Mouse (Mus musculus) stomach, postnatal 0 days (tissue): ENCODE measurements at regions not wholly inside any gene's neighbourhood (a gene's known extent, or its start where the extent isn't known, plus 50 kb on each side); places are given as distances from the start of the nearest gene placed in this dataset.

Experiments used
- ATAC-seq: fragments of 200-750 bp; cut with Nextera tagmentation; 2 replicates; pipeline ENCODE4 v1.8.0; 2017; ENCODE audit not compliant: low FRiP score, low TSS enrichment
- DNase-seq: peaks from one replicate; pipeline ENCODE4 v3.0.0-alpha.2; 2016; ENCODE audit warnings: low spot score
- H3K27ac ChIP-seq: fragments of 300-500 bp; sonication (generic); replicated peaks from 2 replicates; pipeline ENCODE4 v1.5.1; 2014; ENCODE audit warnings: mild to moderate bottlenecking, control low read depth
- H3K27me3 ChIP-seq: fragments of 300-500 bp; sonication (generic); 2 replicates; pipeline ENCODE4 v1.6.1; 2014; ENCODE audit warnings: low read length; ENCODE audit not compliant: control insufficient read depth, insufficient read depth
- H3K36me3 ChIP-seq: fragments of 300-500 bp; sonication (generic); 2 replicates; pipeline ENCODE4 v1.6.1; 2014; ENCODE audit warnings: low read length, mixed read lengths; ENCODE audit not compliant: control insufficient read depth, insufficient read depth
- H3K4me1 ChIP-seq: fragments of 300-500 bp; sonication (generic); replicated peaks from 2 replicates; pipeline ENCODE4 v1.6.1; 2014; ENCODE audit warnings: antibody characterized with exemption; ENCODE audit not compliant: control insufficient read depth, insufficient read depth
- H3K4me2 ChIP-seq: fragments of 300-500 bp; sonication (generic); replicated peaks from 2 replicates; pipeline ENCODE4 v1.6.1; 2014; ENCODE audit warnings: low read depth, mild to moderate bottlenecking, control low read depth, moderate library complexity
- H3K4me3 ChIP-seq: fragments of 300-500 bp; sonication (generic); 2 replicates; pipeline ENCODE4 v1.5.1; 2014; ENCODE audit warnings: low read depth, low read length, control low read depth
- H3K9ac ChIP-seq: fragments of 300-500 bp; sonication (generic); 2 replicates; pipeline ENCODE4 v1.6.1; 2014; ENCODE audit warnings: mild to moderate bottlenecking, low read length, control low read depth, mixed read lengths
- H3K9me3 ChIP-seq: fragments of 300-500 bp; sonication (generic); 2 replicates; pipeline ENCODE4 v1.6.1; 2016; ENCODE audit warnings: low read length; ENCODE audit not compliant: control insufficient read depth
- CTCF ChIP-seq: IDR thresholded peaks from 2 replicates; pipeline ENCODE4 v1.5.1; 2016; ENCODE audit warnings: antibody characterized with exemption, low read depth, mild to moderate bottlenecking, moderate library complexity
- EP300 ChIP-seq: optimal IDR thresholded peaks from 2 replicates; pipeline ENCODE3; 2016; ENCODE audit warnings: antibody characterized with exemption
- WGBS: fragments of 180-500 bp; shearing (Covaris S2); extraction: QIAGEN DNeasy Blood & Tissue Kit; methylation state at CpG from one replicate; pipeline ENCODE4 v1.1.7; 2014; 5-methylcytosine and 5-hydroxymethylcytosine counted together

DNA sequence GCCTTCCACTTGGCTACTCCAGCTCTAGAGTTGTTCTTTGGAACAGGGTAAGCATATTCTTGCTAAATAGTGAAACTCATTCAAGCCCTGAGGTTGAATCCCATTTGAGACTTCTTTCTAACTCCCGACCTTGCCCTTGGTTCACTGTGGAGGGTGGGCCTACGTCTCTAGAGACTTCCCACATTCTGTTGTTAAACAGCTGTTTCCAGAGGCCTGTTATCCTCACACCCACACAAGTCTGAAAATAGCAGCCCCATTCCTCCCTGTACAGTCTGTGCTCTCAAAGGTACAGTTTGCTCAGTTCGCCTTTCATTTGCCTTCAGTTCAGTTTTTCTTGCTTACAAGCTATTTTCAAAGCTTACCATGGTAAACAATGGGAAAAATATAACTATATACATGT lies 87.9 kb upstream of the Egfl6 start:
- Histone ChIP-seq H3K4me1 (no peaks in the 10 kb centered on the region), H3K36me3 (no peaks in the 10 kb centered on the region), H3K9me3 (no peaks in the 10 kb centered on the region), H3K4me2 (no peak overlapping the region), H3K9ac (no peak overlapping the region), H3K4me3 (no peak overlapping the region), H3K27me3 (no peaks in the 10 kb centered on the region), H3K27ac (no peak overlapping the region)
- DNase-seq: no peak
- WGBS: 75% methylated on average over 3 of the region's 3 CpGs
- TF ChIP-seq CTCF (no peak), EP300 (no peak)
- no peak for ATAC-seq

DNA sequence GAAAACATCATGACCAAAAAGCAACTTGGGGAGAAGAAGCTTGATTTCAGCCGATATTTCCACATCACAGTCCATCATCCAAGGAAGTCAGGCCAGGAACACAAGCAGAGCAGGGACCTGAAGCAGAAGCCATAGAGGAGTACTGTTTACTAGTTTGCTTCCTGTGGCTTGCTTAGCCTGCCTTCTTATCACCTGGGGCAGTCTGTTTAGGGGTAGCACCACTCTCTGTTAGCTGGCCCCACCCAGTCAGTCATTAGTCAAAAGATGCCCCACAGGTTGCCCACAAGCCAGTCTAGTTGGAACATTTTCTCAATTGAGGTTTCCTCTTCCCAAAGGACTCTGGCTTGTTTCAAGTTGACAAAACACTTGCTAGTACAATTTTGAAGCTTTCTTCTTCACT lies 87.1 kb upstream of the Egfl6 start:
- no peak overlapping the region for H3K9ac ChIP-seq
- no peak overlapping the region for H3K4me3 ChIP-seq
- no peak overlapping the region for H3K27ac ChIP-seq
- ATAC-seq (no peak), DNase-seq (no peak)
- H3K27me3 ChIP-seq: no peaks in the 10 kb centered on the region
- H3K36me3 ChIP-seq: no peaks in the 10 kb centered on the region
- H3K9me3 ChIP-seq: no peaks in the 10 kb centered on the region
- H3K4me2 ChIP-seq: no peak overlapping the region
- no peaks in the 10 kb centered on the region for H3K4me1 ChIP-seq
- WGBS: 84% methylated on average over 1 of the region's 1 CpGs
- no peak for TF ChIP-seq EP300
- no peak for TF ChIP-seq CTCF

DNA sequence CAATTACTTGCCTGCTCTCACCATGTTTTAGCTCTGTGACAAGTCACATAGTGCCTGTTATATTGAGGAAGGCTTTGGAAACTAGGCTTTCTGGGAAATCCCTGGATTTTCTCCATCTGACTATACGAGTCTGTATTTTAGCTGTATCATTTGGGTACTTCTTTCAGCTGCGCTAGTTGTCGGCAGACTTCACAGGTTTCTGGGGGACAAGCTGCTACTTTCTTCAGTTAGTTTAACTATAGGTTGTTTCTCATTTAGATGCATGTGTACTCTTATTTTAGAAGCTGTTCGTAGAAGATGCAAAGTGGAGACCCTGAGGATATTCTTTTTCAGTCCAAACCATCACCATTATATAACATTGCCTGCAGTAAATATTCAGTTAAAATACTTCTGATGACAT lies 86.3 kb upstream of the Egfl6 start:
- Histone ChIP-seq H3K27me3 (no peaks in the 10 kb centered on the region), H3K4me1 (no peaks in the 10 kb centered on the region), H3K4me2 (no peak overlapping the region), H3K4me3 (no peak overlapping the region), H3K36me3 (no peaks in the 10 kb centered on the region), H3K27ac (no peak overlapping the region), H3K9me3 (no peaks in the 10 kb centered on the region), H3K9ac (no peak overlapping the region)
- DNase-seq (no peak), ATAC-seq (no peak)
- TF ChIP-seq EP300 (no peak), CTCF (no peak)
- WGBS: 87% methylated on average over 4 of the region's 4 CpGs

DNA sequence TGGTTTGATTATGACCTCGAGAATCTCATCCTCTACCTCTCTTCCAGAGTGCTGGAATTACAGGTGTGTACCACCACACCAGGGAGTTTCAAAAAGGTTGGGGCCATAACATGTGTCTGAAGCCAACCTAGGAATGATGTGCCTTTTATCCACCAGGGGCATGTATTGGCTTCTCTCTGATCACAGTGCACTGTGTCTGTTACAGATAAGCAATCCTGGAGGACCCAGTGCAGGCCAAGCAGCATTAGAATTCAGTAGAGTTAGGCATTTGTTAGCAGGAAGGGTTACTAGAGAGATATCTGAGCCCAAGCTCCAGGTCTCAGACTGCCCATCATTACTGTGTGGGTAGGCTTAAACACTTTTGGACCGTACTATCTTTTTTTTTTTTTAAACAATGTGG lies 80.8 kb upstream of the Egfl6 start:
- Histone ChIP-seq H3K4me1 (no peaks in the 10 kb centered on the region), H3K9me3 (no peaks in the 10 kb centered on the region), H3K9ac (no peak overlapping the region), H3K4me2 (no peak overlapping the region), H3K4me3 (no peak overlapping the region), H3K27ac (no peak overlapping the region), H3K36me3 (no peaks in the 10 kb centered on the region), H3K27me3 (no peaks in the 10 kb centered on the region)
- WGBS: 76% methylated on average over 2 of the region's 2 CpGs
- TF ChIP-seq EP300 (no peak), CTCF (no peak)
- ATAC-seq (no peak), DNase-seq (no peak)

DNA sequence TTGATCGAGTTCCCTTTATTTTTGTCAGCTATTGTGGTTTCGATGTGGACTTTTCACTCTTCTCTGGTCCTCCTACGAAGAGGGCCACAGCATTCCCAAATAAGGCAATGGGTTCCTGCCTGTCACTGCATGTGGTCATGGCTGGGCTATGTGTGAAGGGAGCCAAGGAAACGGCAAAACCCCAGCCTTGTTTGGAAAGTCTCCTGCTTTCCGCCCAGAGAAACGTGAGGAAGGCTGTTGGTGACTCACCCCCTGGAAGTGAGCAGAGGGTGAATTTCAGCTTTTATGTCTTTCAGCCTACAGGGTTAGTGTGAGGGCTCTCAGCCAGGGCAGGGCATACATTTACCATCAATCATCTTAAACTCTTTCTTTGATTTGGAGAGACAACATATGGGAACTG lies 76.3 kb upstream of the Egfl6 start:
- Histone ChIP-seq H3K36me3 (no peaks in the 10 kb centered on the region), H3K27me3 (no peaks in the 10 kb centered on the region), H3K4me3 (no peak overlapping the region), H3K9ac (no peak overlapping the region), H3K9me3 (no peaks in the 10 kb centered on the region), H3K4me1 (no peaks in the 10 kb centered on the region), H3K27ac (peak overlapping the region; percentile 88), H3K4me2 (no peak overlapping the region)
- DNase-seq (peak; percentile 56), ATAC-seq (peak; percentile 93)
- WGBS: 27% methylated on average over 6 of the region's 6 CpGs
- TF ChIP-seq CTCF: no peak
- no peak for TF ChIP-seq EP300

DNA sequence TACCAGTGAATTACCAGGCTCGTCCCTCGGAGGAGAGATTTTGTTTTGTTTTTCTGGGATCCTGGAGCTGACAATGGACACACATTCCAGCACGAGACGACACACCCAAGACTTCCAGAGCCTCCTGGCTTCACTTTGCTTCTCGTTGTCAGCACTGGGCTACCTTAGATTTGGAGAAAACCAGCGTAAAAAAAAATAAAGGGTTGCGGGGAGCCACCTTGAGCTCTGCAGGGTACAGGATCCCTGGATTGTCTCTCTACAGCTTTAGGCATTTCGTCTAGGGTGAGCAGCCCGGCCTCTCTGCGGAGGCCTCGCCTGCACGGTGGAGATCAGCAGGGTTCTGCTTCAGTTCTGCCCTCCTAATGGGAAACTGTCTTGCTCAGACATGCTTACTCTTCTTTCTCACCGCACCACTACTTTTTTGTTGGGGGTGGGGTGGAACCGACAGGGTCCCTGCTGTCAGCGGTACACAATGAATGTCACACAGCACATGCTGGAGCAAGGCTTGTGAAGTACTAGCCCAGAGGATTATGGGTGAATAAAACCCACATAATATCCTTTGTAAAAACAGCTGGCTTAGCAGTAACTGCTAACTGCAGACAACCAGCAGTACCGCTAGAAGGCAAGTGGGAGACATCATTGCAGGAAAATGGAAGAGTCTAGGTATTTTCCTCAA lies 75.7 kb upstream of the Egfl6 start:
- TF ChIP-seq EP300 (no peak), CTCF (peak; percentile 37)
- peak overlapping the region; percentile 35 for H3K4me2 ChIP-seq
- no peaks in the 10 kb centered on the region for H3K36me3 ChIP-seq
- peak overlapping the region; percentile 88 for H3K27ac ChIP-seq
- no peaks in the 10 kb centered on the region for H3K4me1 ChIP-seq
- peak; percentile 17 for DNase-seq
- H3K9ac ChIP-seq: peak overlapping the region; percentile 41; the same call in 1 of the 2 replicates
- no peaks in the 10 kb centered on the region for H3K9me3 ChIP-seq
- ATAC-seq: peak; percentile 70
- WGBS: 21% methylated on average over 16 of the region's 16 CpGs
- no peaks in the 10 kb centered on the region for H3K27me3 ChIP-seq
- no peak overlapping the region for H3K4me3 ChIP-seq
